Mouse (Mus musculus) cerebellum, adult 2 months (tissue): Measurements from ENCODE around the gene Fabp6. TPM values are rescaled to one million over a fixed set of nuclear protein-coding genes. Genes with fewer than 3 reads are reported as not detected.

ENCODE experiments used
- DNase-seq, 2 experiments: peaks; one replicate each; pipeline ENCODE4 v3.0.0; 2021
- H3K27ac ChIP-seq: fragments of 200-500 bp; 2 replicates; pipeline ENCODE4 v1.5.1; 2012; ENCODE audit warnings: low read length, control low read depth, inconsistent platforms; ENCODE audit not compliant: insufficient read depth
- H3K27me3 ChIP-seq: fragments of 200-500 bp; 2 replicates; pipeline ENCODE4 v1.6.1; 2012; ENCODE audit warnings: inconsistent platforms, mild to moderate bottlenecking, low read length, moderate library complexity; ENCODE audit not compliant: control insufficient read depth, insufficient read depth
- H3K4me1 ChIP-seq: fragments of 200-500 bp; 2 replicates; pipeline ENCODE4 v1.6.1; 2011; ENCODE audit warnings: low read length; ENCODE audit not compliant: control insufficient read depth, insufficient read depth
- H3K4me3 ChIP-seq: fragments of 200-500 bp; replicated peaks from 2 replicates; pipeline ENCODE3; 2011; ENCODE audit warnings: mild to moderate bottlenecking, low read depth, low read length, control low read depth; ENCODE audit not compliant: insufficient read depth
- CTCF ChIP-seq: fragments of 200-500 bp; IDR thresholded peaks from 2 replicates; pipeline ENCODE4 v1.5.1; 2011; ENCODE audit warnings: low read depth, mild to moderate bottlenecking, control low read depth, low read length, moderate library complexity, borderline replicate concordance; ENCODE audit not compliant: insufficient read depth
- POLR2A ChIP-seq: fragments of 200-500 bp; IDR thresholded peaks from 2 replicates; pipeline ENCODE4 v1.6.1; 2011; ENCODE audit warnings: low read length, control low read depth, borderline replicate concordance; ENCODE audit not compliant: insufficient read depth
- WGBS: fragments of 180-500 bp; shearing (Covaris S2); methylation state at CpG from one replicate; pipeline ENCODE4 v1.1.7; 2018; 5-methylcytosine and 5-hydroxymethylcytosine counted together
- polyA plus RNA-seq: library from polyadenylated mRNA; depleted of rRNA; stranded (reverse); fragments of >200 nt; gene quantifications from 2 replicates; pipeline ENCODE4 v1.2.3, GENCODE M21; 2012

Fabp6 gene
- polyA plus RNA-seq, 1 experiment = not detected

DNA sequence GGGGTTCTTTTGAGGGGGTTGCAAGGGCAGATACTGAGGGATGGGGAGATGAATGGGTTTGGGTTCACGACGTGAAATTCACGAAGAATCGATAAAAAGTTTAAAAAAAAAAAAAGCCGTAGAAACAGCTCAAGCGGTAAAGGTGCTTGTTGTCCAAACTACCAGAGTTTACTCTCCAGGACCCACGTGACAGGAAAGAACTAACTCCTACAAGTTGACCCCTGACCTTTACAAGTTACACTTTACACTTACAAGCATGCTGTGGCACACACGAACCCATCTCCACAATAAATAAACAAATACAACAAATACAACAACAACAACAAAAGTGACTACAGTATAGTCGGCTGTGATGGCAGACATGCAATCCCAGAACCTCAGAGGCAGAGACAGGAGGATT lies 30.3 kb upstream of the Fabp6 start:
- H3K4me1 ChIP-seq = no peaks in the 10 kb centered on the region; the same call in 1 of the 2 replicates
- 93% methylated on average over 9 of the region's 9 CpGs for WGBS
- TF ChIP-seq POLR2A (no peak), CTCF (no peak)
- H3K27me3 ChIP-seq = no peaks in the 10 kb centered on the region
- H3K27ac ChIP-seq = no peak overlapping the region
- DNase-seq = no peak
- H3K4me3 ChIP-seq = no peak overlapping the region

DNA sequence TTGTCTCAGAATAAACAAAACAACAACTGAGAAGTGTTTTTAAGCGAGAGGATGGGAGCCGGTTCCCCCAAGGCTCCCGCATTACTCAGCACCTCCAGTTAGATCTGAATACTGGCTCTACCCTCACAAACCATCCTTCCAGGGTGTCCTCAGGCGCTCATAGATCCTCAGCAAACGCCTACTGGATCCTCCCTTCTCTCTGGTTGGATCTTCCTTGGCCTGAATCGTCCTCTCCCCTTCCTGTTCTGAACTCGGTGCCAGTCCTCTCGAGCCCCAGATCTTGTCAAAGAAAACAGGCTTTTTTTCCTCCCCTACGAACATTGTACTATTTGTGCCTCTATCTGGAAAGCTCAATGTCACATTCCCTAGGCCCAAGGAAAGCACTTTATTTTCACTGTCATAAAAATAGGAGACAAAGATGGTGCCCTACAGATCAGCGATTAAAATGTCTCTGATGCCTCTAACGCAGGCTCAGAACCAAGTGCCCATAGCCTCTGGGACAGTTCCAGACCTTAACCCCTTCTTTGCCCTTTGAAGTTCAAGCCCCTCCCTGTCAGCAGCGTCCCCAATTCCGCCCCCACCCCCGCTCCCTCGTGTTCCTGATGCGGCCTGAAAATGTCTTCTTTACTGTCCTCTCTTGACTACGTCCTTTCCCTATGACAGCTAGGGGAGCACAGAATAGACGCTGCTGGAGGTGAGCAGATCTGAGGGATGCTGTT lies 25.7 kb upstream of the Fabp6 start:
- peak overlapping the region; percentile 51 for H3K4me3 ChIP-seq
- H3K27me3 ChIP-seq = no peaks in the 10 kb centered on the region
- H3K27ac ChIP-seq = peak overlapping the region; percentile 41; the same call in 1 of the 2 replicates
- no peaks in the 10 kb centered on the region; the same call in 1 of the 2 replicates for H3K4me1 ChIP-seq
- TF ChIP-seq POLR2A (peak; percentile 26; the same call in 1 of the 2 replicates), CTCF (no peak)
- WGBS = 25% methylated on average over 18 of the region's 18 CpGs
- DNase-seq = peak in 1 of 2 experiments; percentile 45

GRCm38 (mm10) chr11:43626300-43626926 lies 25.1 kb upstream of the Fabp6 start:
- WGBS = 7% methylated on average over 12 of the region's 12 CpGs
- H3K4me3 ChIP-seq = peak overlapping the region; percentile 51
- TF ChIP-seq CTCF (no peak), POLR2A (no peak)

GRCm38 (mm10) chr11:43624341-43624740 lies 23.0 kb upstream of the Fabp6 start:
- WGBS = 97% methylated on average over 1 of the region's 1 CpGs
- DNase-seq = peak in 1 of 2 experiments; percentile 8
- H3K27me3 ChIP-seq = no peaks in the 10 kb centered on the region
- TF ChIP-seq POLR2A (no peak), CTCF (no peak)
- no peak overlapping the region for H3K4me3 ChIP-seq
- no peak overlapping the region for H3K27ac ChIP-seq
- no peaks in the 10 kb centered on the region; the same call in 1 of the 2 replicates for H3K4me1 ChIP-seq

More at GRCm38 (mm10) chr11:43626300-43626926, 25.1 kb upstream of the Fabp6 start:
- no peaks in the 10 kb centered on the region for H3K27me3 ChIP-seq
- no peaks in the 10 kb centered on the region; the same call in 1 of the 2 replicates for H3K4me1 ChIP-seq
- DNase-seq = peak; percentile 57 to 66
- peak overlapping the region; percentile 41 for H3K27ac ChIP-seq

GRCm38 (mm10) chr11:43621769-43622168 lies 20.4 kb upstream of the Fabp6 start:
- no peak for TF ChIP-seq CTCF
- TF ChIP-seq POLR2A = no peak
- DNase-seq = no peak
- WGBS = 91% methylated on average over 5 of the region's 5 CpGs
- H3K27ac ChIP-seq = no peak overlapping the region
- no peak overlapping the region for H3K4me3 ChIP-seq
- no peaks in the 10 kb centered on the region for H3K27me3 ChIP-seq
- peaks cover 5% of the 10 kb centered on the region for H3K4me1 ChIP-seq

DNA sequence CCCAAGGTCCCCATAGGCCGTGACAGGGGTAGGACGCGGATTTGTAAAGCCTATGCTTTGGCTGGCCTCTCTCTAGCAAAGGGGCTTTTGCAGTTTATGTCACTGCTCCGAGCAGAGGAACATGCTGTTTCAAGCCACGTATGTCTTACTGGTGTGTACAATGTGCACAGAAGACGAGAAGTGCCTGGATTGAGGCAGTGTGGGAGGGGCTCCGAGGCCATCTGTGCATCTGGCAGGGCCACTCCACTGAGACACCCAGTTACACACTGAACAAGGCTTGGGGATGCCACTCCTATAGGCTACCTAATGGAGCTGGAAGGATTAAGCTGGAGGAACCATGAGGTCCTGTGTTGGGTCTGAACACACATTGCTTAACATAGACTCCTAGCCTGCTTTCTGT lies 17.1 kb upstream of the Fabp6 start:
- 25% methylated on average over 7 of the region's 7 CpGs for WGBS

DNA sequence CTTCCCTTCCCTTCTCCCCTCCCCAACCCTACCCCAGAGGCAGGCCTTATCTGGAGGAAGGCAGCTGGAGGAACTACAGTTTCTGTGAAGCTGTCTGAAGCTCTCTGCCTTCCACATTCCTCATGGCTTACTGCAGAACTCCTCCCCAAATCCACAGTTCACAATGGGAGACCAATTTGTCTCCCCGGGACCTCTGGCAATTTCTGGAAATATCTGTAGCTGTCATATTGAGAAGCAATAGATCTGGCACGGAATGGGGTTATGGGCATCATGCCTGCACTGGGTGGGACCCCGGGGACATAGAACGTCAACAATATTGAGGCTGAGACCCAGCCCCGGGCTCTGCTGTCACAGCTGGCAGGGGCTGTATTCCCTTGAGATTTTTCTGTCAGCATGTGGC lies 16.6 kb upstream of the Fabp6 start:
- WGBS = 31% methylated on average over 5 of the region's 5 CpGs

More for the DNA sequence above, 17.1 kb upstream of the Fabp6 start:
- no peak for TF ChIP-seq CTCF
- no peak for TF ChIP-seq POLR2A
- Histone ChIP-seq H3K27me3 (no peaks in the 10 kb centered on the region), H3K27ac (no peak overlapping the region), H3K4me1 (peaks cover 5% of the 10 kb centered on the region), H3K4me3 (no peak overlapping the region)
- peak; percentile 23 to 39 for DNase-seq

DNA sequence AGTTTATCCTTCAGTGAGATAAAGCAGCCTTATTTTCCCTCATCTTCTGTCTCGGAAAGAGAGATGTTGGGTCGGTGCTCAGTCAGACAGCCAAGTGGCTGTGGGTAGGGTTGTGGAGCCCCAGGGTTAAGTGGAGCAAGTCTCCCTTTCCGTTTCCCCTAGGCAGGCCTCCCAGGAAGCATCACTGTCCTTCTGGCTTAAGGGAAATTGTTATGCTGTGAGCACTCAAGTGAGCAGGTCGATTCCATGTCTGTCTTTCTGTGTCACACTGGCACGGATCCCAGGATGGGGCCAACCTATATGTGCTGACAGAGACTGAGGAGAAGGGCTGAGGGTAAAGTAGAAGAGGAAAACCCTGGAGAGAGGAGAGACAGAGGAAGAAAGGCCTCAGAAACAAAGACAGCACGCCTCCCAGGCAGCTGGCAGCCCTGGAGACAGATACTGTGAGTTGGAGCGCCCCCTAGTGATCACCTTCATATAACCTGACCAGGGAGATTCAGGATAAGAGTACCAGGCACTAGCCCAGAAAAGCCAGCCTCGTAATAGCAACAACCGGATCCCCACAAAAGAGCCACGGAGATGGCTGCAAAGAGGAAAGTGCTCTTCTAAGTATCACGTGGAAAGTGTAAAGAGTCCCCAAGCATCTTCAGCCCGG lies 11.6 kb upstream of the Fabp6 start:
- TF ChIP-seq POLR2A = no peak
- TF ChIP-seq CTCF = peak; percentile 82
- 22% methylated on average over 12 of the region's 12 CpGs for whole genome bisulfite sequencing
- Histone ChIP-seq H3K4me1 (peaks cover 3% of the 10 kb centered on the region; the same call in 1 of the 2 replicates), H3K27me3 (no peaks in the 10 kb centered on the region), H3K27ac (no peak overlapping the region), H3K4me3 (no peak overlapping the region)
- peak; percentile 76 to 84 for DNase-seq

More for the DNA sequence above, 16.6 kb upstream of the Fabp6 start:
- Histone ChIP-seq H3K4me3 (no peak overlapping the region), H3K27me3 (no peaks in the 10 kb centered on the region), H3K27ac (no peak overlapping the region), H3K4me1 (peaks cover 6% of the 10 kb centered on the region)
- TF ChIP-seq POLR2A (no peak), CTCF (no peak)
- DNase-seq = peak in 1 of 2 experiments; percentile 7
